Mouse (Mus musculus): Measurements from ENCODE around the gene Os9. TPM values are rescaled to one million over a fixed set of nuclear protein-coding genes. Genes with fewer than 3 reads are reported as not detected.
A peak's percentile ranks its signal among the peaks of the same experiment; 100 is the strongest.
"Not testable (repeated sequence)": the region's sequence is repeated elsewhere in the genome, so short reads cannot be mapped to it uniquely, and the experiment has no call there.

Os9 gene
- polyA plus RNA-seq, 1 experiment from 2014 or later = 48.0 TPM

DNA sequence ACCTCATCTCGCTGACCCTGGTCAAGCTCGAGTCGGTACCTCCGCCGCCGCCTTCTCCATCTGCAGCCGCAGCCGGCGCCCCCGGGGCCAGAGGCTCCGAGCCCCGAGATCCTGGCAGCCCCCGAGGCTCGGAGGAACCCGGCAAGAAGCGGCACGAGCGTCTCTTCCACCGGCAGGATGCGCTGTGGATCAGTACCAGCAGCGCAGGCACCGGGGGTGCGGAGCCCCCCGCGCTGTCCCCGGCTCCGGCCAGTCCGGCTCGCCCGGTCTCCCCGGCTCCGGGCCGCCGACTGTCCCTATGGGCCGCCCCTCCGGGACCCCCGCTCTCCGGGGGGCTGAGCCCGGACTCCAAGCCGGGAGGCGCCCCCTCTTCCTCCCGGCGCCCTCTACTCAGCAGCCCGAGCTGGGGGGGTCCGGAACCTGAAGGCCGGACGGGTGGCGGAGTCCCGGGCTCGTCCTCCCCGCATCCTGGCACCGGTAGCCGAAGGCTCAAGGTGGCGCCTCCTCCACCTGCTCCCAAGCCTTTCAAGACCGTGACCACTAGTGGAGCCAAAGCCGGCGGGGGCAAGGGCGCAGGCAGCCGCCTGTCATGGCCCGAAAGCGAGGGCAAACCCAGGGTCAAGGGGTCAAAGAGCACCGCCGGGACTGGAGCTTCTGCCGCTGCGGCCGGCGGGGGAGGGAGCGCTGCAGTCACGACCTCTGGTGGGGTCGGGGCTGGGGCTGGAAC lies 41.1 kb downstream of the Os9 start:
- no peaks in the 10 kb centered on the region for H3K36me3 ChIP-seq
- ATAC-seq (ENCODE audit: extremely low read depth, insufficient number of reproducible peaks, low FRiP score, low TSS enrichment) = no peak
- 4% methylated on average over 65 of the region's 70 CpGs for WGBS
- H3K9me3 ChIP-seq = no peaks in the 10 kb centered on the region
- H3K4me2 ChIP-seq = peak overlapping the region; percentile 76
- H3K27ac ChIP-seq (replicated peaks) = no peak overlapping the region
- H3K27me3 ChIP-seq (replicated peaks) = peaks cover 100% of the 10 kb centered on the region
- peaks cover 40% of the 10 kb centered on the region for H3K4me1 ChIP-seq
- H3K4me3 ChIP-seq = peak overlapping the region; percentile 53
- peak overlapping the region; percentile 69 for H3K9ac ChIP-seq

- Histone ChIP-seq H3K27me3 (replicated peaks) (peaks cover 93% of the 10 kb centered on the region), H3K4me2 (peak overlapping the region; percentile 76), H3K9me3 (no peaks in the 10 kb centered on the region), H3K4me1 (peaks cover 40% of the 10 kb centered on the region), H3K9ac (peak overlapping the region; percentile 69), H3K36me3 (no peaks in the 10 kb centered on the region), H3K27ac (replicated peaks) (no peak overlapping the region), H3K4me3 (peak overlapping the region; percentile 53)
- no peak for ATAC-seq (ENCODE audit: extremely low read depth, insufficient number of reproducible peaks, low FRiP score, low TSS enrichment)
- 1% methylated on average over 32 of the region's 49 CpGs for WGBS
Measured at GRCm38 (mm10) chr10:127078677-127079575, 42.0 kb downstream of the Os9 start.

GRCm38 (mm10) chr10:127078001-127078676 lies 42.8 kb downstream of the Os9 start:
- H3K27me3 ChIP-seq (replicated peaks) = peaks cover 90% of the 10 kb centered on the region
- H3K4me2 ChIP-seq = peak overlapping the region; percentile 76
- no peak for ATAC-seq (ENCODE audit: extremely low read depth, insufficient number of reproducible peaks, low FRiP score, low TSS enrichment)
- no peaks in the 10 kb centered on the region for H3K9me3 ChIP-seq
- peaks cover 40% of the 10 kb centered on the region for H3K4me1 ChIP-seq
- H3K4me3 ChIP-seq = peak overlapping the region; percentile 53
- WGBS = 8% methylated on average over 12 of the region's 12 CpGs
- H3K36me3 ChIP-seq = no peaks in the 10 kb centered on the region
- no peak overlapping the region for H3K9ac ChIP-seq
- no peak overlapping the region for H3K27ac ChIP-seq (replicated peaks)

- H3K9ac ChIP-seq = no peak overlapping the region
- H3K4me2 ChIP-seq = no peak overlapping the region
- no peak overlapping the region for H3K27ac ChIP-seq (replicated peaks)
- WGBS = 9% methylated on average over 10 of the region's 10 CpGs
- no peak overlapping the region for H3K4me3 ChIP-seq
- ATAC-seq (ENCODE audit: extremely low read depth, insufficient number of reproducible peaks, low FRiP score, low TSS enrichment) = no peak
- H3K9me3 ChIP-seq = no peaks in the 10 kb centered on the region
- H3K27me3 ChIP-seq (replicated peaks) = peaks cover 83% of the 10 kb centered on the region
- H3K36me3 ChIP-seq = no peaks in the 10 kb centered on the region
- H3K4me1 ChIP-seq = peaks cover 40% of the 10 kb centered on the region
Measured at GRCm38 (mm10) chr10:127077515-127077914, 43.4 kb downstream of the Os9 start.

GRCm38 (mm10) chr10:127076082-127076481 lies 44.8 kb downstream of the Os9 start:
- H3K4me2 ChIP-seq = no peak overlapping the region
- peaks cover 69% of the 10 kb centered on the region for H3K27me3 ChIP-seq (replicated peaks)
- H3K27ac ChIP-seq (replicated peaks) = no peak overlapping the region
- WGBS = 30% methylated on average over 4 of the region's 4 CpGs
- H3K36me3 ChIP-seq = no peaks in the 10 kb centered on the region
- H3K4me1 ChIP-seq = peaks cover 32% of the 10 kb centered on the region
- no peaks in the 10 kb centered on the region for H3K9me3 ChIP-seq
- no peak overlapping the region for H3K4me3 ChIP-seq
- no peak for ATAC-seq (ENCODE audit: extremely low read depth, insufficient number of reproducible peaks, low FRiP score, low TSS enrichment)
- H3K9ac ChIP-seq = no peak overlapping the region

- no peak overlapping the region for H3K4me2 ChIP-seq
- WGBS = 60% methylated on average over 8 of the region's 8 CpGs
- H3K9me3 ChIP-seq = no peaks in the 10 kb centered on the region
- peaks cover 31% of the 10 kb centered on the region for H3K4me1 ChIP-seq
- no peak overlapping the region for H3K4me3 ChIP-seq
- ATAC-seq (ENCODE audit: extremely low read depth, insufficient number of reproducible peaks, low FRiP score, low TSS enrichment) = no peak
- no peaks in the 10 kb centered on the region for H3K36me3 ChIP-seq
- H3K27ac ChIP-seq (replicated peaks) = no peak overlapping the region
- peaks cover 65% of the 10 kb centered on the region for H3K27me3 ChIP-seq (replicated peaks)
- no peak overlapping the region for H3K9ac ChIP-seq
Measured at GRCm38 (mm10) chr10:127075651-127076050, 45.3 kb downstream of the Os9 start.

GRCm38 (mm10) chr10:127075080-127075479 lies 45.9 kb downstream of the Os9 start, which contains the start of gene Agap2:
Agap2 (plus strand) TSS chr10:127075284.
- Histone ChIP-seq H3K4me1 (peaks cover 27% of the 10 kb centered on the region), H3K4me2 (no peak within 1 kb of the TSS), H3K9me3 (no peaks in the 10 kb centered on the region), H3K36me3 (no peaks in the 10 kb centered on the region), H3K27ac (replicated peaks) (no peak within 1 kb of the TSS), H3K4me3 (no peak within 1 kb of the TSS), H3K9ac (no peak within 1 kb of the TSS), H3K27me3 (replicated peaks) (peaks cover 59% of the 10 kb centered on the region)
- 53% methylated on average over 9 of the region's 9 CpGs for WGBS
- ATAC-seq (ENCODE audit: extremely low read depth, insufficient number of reproducible peaks, low FRiP score, low TSS enrichment) = no peak

- Histone ChIP-seq H3K4me2 (no peak overlapping the region), H3K4me3 (no peak overlapping the region), H3K9ac (no peak overlapping the region), H3K4me1 (peaks cover 22% of the 10 kb centered on the region), H3K27me3 (replicated peaks) (peaks cover 48% of the 10 kb centered on the region), H3K27ac (replicated peaks) (no peak overlapping the region), H3K36me3 (no peaks in the 10 kb centered on the region), H3K9me3 (no peaks in the 10 kb centered on the region)
- 84% methylated on average over 1 of the region's 1 CpGs for WGBS
- no peak for ATAC-seq (ENCODE audit: extremely low read depth, insufficient number of reproducible peaks, low FRiP score, low TSS enrichment)
Measured at GRCm38 (mm10) chr10:127073981-127074380, 47.0 kb downstream of the Os9 start.

- not testable (repeated sequence) for H3K9ac ChIP-seq; H3K9me3 ChIP-seq; H3K4me2 ChIP-seq; ATAC-seq (ENCODE audit: extremely low read depth, insufficient number of reproducible peaks, low FRiP score, low TSS enrichment); H3K27ac ChIP-seq (replicated peaks); H3K4me3 ChIP-seq; H3K36me3 ChIP-seq
- Histone ChIP-seq H3K27me3 (replicated peaks) (peaks cover 38% of the 10 kb centered on the region), H3K4me1 (peaks cover 20% of the 10 kb centered on the region)
- WGBS = 70% methylated on average over 2 of the region's 2 CpGs
Measured at GRCm38 (mm10) chr10:127072969-127073368, 48.0 kb downstream of the Os9 start.

GRCm38 (mm10) chr10:127072270-127072669 lies 48.7 kb downstream of the Os9 start:
- not testable (repeated sequence) for H3K9ac ChIP-seq; H3K4me2 ChIP-seq; ATAC-seq (ENCODE audit: extremely low read depth, insufficient number of reproducible peaks, low FRiP score, low TSS enrichment); H3K4me3 ChIP-seq; H3K27ac ChIP-seq (replicated peaks); H3K9me3 ChIP-seq
- Histone ChIP-seq H3K36me3 (peaks cover 15% of the 10 kb centered on the region), H3K27me3 (replicated peaks) (peaks cover 31% of the 10 kb centered on the region), H3K4me1 (peaks cover 20% of the 10 kb centered on the region)
- WGBS = 76% methylated on average over 4 of the region's 4 CpGs

- peak overlapping the region; percentile 95 for H3K4me2 ChIP-seq
- H3K9me3 ChIP-seq = no peaks in the 10 kb centered on the region
- peak overlapping the region; percentile 87 for H3K9ac ChIP-seq
- no peak overlapping the region for H3K27ac ChIP-seq (replicated peaks)
- peaks cover 25% of the 10 kb centered on the region for H3K4me1 ChIP-seq
- WGBS = 71% methylated on average over 9 of the region's 9 CpGs
- no peak for ATAC-seq (ENCODE audit: extremely low read depth, insufficient number of reproducible peaks, low FRiP score, low TSS enrichment)
- H3K36me3 ChIP-seq = peaks cover 25% of the 10 kb centered on the region
- peaks cover 20% of the 10 kb centered on the region for H3K27me3 ChIP-seq (replicated peaks)
- H3K4me3 ChIP-seq = peak overlapping the region; percentile 84
Measured at GRCm38 (mm10) chr10:127071203-127071602, 49.7 kb downstream of the Os9 start.
